Mouse (Mus musculus) layer of hippocampus, adult 18-20 months (tissue): ENCODE data around the gene Rabl6. TPM values are rescaled to one million over a fixed set of nuclear protein-coding genes. Genes with fewer than 3 reads are reported as not detected.

Experiments
- DNase-seq, 2 experiments: peaks; one replicate each; pipeline ENCODE4 v3.0.0; 2022; ENCODE audit warnings: low spot score in 2 of 2
- long read RNA-seq: library from polyadenylated mRNA; stranded (forward); transcript quantifications from one replicate; pipeline ENCODE4 v2.0.0, GENCODE M21; 2021
- total RNA-seq, 2 experiments: library from RNA; stranded (reverse); gene quantifications; 2 replicates each; pipeline ENCODE4 v1.2.3; 2021

Gene Rabl6
- 100 to 1,000 TPM; 150 to 155 TPM for total RNA-seq
- long read RNA-seq, transcript Rabl6-201 (15 exons, 3,230 nt), result major isoform, 163 of 226 reads
- long read RNA-seq, partial matches to known transcripts, result 38 of 226 reads
- long read RNA-seq, other reads (novel, unspliced or antisense), result 25 of 226 reads

DNA sequence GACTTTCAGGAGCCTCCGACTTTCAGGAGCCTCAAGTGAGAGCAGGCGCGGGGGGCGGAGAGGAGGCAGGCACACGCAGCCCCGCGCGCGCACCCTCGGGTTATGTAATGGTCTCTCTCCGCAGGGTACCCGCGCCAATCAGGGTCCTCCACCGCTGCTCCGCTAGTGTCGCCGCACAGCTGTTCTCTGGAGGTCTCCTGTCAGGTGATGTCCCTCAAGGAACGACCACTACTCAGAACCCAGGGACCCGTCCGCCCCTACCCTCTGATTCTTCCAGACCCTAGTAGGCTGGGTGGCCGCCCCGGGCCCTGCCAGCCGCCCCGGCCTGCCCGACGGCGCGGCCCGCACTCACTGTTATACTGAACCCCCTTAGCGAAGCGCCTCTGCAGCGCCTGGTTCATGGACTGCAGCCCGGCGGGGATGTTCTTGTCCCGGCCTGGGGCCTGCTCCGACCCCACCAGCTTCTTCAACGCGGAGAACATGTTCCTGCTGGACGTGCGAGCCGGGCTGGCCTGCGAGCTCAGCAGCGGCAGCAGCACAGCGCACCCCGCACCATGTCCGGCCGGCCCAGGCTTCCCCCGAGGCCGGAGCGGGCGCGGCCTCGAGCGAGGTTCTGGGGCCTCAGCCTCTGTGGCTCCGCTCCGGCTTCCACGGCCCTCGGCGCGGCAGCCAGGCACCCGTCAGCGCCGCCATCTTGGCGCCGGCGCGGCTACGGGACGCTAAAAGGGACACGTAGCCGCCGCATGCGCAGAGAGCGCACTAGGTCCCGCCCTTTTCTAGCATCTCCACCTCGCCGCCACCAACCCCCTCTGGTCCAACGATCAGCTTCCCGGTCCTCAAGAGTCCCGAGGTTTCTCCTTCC is at the start of gene Rabl6:
Gene Rabl6, minus strand, starts transcription at position 761 of the 862 bp plus-strand sequence.
- DNase-seq, result peak; percentile 83 to 96

DNA sequence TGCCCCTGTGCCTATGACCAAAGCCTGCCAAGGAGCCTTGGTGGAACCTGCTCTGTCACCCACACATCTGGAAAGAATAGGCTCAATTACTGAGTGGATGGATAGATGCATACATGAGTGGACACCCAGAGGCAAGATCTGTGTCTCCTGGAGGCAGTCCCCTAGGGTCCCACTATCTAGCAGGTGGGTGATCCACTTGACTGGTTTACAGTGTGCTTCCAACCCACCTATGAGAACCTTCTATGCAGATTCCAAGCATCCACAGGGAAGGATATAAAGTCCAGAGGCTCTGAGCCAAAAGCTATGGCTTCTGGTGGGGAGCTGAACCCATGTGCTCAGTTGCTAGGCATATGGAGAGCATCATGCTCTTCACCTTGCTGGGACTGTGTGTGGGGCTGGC is 49.3 kb upstream of the Rabl6 start, which contains the start of gene Lcn5:
Gene Lcn5, plus strand, starts transcription at position 301 of the 400 bp plus-strand sequence.
- no peak for DNase-seq

DNA sequence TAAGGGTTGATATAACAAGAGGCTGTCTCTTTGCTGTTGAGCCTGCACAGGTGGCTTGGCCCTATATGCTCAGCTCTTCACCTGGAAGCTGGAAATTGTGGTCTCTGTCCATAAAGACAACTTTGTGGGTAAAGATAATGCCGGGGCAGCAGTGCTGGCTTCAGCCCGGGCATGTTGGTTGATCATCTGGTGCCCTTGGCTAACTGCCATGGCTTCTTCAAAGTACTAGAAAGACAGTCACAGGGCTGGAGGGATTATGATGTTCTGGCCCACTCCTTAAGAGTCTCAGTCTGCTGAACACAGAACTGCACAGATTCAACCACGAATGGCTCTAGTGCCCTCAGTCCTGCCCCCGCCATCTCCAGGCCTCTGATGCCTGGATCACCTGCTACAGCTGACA is 48.9 kb upstream of the Rabl6 start:
- no peak for DNase-seq

DNA sequence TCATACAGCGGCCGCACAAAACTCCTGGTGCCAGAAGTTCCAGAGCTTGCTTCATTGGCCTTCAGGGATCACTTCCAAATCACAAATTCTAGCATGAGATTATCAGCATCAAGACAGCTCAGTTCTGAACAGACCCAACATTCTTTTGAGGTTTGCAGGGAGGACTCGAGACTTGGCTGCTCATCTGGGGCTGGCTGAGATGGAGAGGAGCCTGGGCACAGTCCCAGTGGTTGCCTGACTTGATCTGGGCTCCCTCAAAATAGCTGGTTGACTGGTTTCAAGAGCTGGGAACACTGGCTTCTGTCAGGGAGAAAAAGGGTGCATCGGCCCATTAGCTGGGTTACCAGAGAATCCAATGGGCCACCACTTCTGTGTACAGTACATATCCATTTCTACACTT is 48.4 kb upstream of the Rabl6 start:
- peak in 1 of 2 experiments; percentile 4 for DNase-seq

DNA sequence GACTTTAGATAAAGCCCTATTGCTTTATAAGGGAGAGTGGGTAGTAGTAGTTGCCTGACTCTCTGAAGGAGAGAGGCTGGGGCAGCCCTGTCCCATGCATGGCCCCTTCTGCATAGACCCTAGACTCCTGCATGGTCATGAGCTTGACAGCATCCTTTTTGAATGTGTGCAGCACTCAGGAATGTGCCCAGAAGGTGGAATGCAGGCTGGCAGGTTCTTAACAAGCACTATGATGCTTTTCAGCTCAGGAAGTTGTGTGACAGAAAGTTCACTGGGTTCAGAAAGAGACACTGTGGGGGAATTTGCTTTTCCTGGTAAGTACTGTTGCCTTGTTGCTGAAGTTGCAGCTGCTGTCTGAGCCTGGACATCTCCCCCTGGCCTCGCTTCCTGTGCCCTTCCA is 46.2 kb upstream of the Rabl6 start:
- DNase-seq, result no peak

DNA sequence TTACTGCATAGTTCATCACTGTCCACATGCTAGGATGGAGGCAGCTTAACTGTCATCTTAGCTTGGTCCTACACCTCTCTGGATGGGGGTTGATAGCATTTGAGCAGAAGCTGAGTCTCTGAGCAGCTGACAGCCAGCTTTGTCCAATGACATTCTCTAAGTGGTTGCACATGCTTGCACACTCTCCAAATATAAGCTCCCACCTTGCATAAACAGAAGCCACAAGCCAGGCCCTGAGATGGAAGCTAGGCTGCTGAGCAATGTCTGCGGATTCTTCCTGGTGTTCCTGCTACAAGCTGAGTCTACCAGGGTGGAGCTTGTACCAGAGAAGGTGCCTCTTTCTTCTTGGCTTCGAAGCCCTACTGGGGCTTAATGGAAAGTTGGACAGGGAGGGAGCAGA is 44.6 kb upstream of the Rabl6 start, which contains the start of gene Lcn8:
Gene Lcn8, plus strand, starts transcription at position 219 of the 400 bp plus-strand sequence.
- no peak for DNase-seq

DNA sequence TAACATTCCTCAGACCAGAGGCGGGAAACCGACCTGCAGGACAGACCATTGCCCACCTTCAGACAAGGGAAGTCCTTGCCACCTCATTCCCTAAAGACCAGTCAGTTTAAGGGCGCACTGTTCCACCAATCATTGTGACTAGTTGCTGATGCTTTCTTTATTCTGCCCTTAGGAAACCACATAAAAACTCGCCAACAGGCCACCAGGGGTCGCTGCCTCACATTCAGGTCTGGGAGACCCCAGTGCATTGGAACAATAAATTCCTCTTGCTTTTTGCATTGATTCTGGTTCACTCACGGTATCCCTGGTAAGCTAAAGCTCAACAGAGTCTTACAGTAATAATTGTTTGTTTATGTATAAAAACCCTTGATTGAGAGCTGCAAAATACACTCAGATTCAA is 31.6 kb upstream of the Rabl6 start:
- DNase-seq, result peak in 1 of 2 experiments; percentile 47

DNA sequence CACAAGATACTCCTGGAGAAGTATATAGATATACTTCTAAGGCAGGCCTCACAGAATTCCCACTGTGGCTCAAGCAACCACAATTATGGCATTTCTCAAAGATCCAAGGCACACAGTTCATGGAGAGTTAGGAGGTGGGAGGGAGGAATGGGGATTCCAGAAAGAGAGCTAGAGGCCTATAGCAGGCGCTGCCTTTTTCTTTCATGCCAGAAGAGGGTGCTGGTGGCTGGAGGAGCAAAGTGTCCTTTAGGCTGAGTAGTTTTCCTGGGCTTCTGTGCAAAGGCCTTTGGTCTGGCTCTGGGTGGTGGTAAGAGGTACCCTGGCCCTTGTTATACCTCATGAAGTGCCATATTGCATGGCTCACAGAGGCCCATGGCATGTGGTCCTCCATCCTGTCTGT is 25.7 kb upstream of the Rabl6 start:
- no peak for DNase-seq

DNA sequence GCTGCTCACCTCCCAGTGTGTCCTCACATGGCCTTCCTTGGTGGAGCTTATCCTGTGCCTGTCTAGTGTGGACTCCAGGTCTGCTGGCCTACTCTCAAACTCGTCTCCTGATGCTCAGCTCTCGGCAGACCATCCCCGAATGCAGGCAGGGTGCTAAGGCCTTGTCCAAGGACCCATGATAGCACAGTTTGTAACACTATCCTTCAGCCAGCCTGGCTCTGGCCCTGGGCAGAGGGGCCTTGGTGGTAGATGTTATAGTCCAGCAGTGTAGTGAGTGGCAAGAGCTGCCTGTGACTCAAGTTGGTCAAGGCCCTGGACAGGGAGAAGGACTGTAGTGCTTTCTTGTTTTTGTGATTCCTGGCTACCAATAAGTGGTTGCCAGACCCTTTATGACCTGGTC is 25.3 kb upstream of the Rabl6 start:
- DNase-seq, result no peak

DNA sequence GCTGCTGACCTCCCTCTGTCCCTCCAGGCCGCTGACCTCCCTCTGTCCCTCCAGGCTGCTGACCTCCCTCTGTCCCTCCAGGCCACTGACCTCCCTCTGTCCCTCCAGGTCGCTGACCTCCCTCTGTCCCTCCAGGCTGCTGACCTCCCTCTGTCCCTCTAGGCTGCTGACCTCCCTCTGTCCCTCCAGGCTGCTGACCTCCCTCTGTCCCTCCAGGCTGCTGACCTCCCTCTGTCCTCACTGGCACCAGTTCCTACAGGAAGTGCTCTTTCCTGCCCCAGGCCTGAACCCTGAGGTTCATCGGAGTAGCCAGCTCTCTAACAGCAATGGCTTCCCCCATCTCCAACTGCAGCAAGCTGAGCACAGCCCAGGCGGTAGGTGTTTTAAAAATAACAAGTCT is 20.4 kb upstream of the Rabl6 start:
- no peak for DNase-seq

DNA sequence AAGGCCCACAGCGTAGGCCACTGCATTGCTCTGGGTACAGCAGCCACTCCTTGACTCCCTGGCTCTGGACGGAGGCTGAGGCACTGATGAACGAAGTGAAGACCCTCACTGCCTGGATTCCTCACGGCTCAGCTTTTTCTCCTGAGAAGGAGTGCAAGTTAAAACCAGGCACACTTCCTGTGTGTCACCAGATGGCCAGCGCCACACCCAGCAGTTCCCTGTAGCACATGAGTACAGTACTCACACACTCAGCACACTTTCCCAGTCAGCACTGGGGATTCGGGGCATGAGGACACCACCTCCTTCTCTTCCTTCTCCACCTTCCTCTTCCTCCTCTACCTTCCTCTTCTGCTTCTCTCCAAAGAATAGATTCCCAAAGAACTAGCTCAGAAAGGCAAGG is 19.5 kb upstream of the Rabl6 start, which contains the start of gene Fcna:
Gene Fcna, minus strand, starts transcription at position 220 of the 400 bp plus-strand sequence.
- DNase-seq, result no peak

DNA sequence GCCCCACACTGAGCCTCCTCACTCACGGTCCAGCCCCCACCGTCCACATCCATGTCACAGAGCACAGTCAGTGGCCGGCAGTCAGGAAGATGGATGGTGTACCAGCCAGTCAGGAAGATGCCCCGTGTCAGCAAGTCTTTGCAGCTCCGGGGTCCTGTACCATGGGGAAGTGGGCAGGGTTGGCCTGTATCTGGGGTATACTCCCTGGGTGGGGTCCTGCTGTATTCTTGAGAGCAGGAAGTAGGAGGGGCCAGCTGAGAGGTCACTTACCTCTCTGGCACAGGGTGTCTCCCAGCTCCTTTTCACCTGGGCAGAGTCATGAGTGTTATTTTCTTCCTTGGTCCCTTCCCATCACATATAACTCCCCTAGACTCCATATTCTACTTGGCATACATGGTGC is 17.7 kb upstream of the Rabl6 start:
- no peak for DNase-seq

DNA sequence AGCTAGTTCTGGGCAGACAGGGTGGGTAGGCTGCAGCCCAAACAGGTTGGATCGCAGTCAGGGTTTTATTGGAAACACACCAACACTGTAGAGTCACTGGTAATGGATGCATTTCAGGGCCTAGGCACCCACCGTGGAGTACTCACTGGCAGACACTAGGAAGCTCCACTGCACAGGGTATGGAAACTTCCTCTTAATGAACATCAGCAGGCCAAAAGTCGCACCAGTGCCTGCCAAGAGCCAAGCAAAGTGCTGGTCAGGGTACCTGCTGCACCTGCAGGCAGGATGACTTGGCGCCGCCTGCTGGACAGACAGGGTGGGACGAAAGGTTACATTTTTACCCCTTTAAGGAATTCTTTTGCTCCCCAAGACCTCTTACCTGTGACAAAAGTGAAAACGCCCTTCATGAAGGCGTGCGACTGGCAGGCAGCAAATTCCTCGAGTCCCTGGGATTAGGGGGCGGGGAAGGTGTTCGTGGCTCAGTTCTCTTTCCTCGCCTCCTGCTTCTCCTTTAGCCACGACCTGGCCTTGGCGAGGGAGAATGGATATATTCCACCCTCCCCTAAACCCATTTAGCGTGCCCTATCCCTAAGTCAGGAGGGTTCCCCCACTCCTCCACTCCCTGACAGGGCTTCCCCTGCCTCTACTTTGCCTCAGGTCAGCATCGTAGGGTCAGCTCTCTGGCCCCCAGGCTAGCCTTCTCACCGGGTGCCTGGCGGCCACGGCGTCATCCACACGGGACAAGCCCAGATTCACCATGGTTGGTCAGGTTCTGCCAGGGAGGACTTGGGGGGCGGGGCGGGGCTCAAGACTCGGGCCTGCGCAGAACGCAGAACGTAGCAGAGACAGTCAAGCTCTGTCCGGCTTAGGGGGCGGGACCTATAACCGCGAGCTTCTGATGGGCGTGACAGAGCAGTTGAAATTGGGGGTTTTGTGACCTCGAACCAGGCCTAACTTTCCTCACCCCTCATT is 13.2 kb upstream of the Rabl6 start, which contains the start of gene Tmem141:
Gene Tmem141, minus strand, starts transcription at position 777 of the 972 bp plus-strand sequence.
- peak; percentile 77 to 86 for DNase-seq

DNA sequence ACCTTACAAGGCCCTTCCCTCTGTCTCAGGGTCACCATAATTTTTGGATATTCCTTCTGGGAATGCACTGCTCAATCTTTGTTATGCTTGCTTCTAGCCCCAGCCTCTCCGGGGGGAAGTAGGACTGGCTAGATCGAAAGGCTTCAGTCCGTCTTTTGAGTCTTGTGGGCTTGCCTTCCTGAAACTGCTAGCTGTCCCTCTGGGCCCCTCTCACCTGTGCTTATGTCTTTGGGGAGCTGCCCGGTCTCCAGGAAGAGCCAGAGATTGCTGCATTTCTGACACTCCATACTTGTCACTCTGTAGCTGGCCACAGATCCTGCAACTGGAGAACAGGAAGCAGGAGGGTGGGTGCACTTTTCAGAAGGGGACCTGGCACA is 12.5 kb upstream of the Rabl6 start:
- DNase-seq, result no peak

DNA sequence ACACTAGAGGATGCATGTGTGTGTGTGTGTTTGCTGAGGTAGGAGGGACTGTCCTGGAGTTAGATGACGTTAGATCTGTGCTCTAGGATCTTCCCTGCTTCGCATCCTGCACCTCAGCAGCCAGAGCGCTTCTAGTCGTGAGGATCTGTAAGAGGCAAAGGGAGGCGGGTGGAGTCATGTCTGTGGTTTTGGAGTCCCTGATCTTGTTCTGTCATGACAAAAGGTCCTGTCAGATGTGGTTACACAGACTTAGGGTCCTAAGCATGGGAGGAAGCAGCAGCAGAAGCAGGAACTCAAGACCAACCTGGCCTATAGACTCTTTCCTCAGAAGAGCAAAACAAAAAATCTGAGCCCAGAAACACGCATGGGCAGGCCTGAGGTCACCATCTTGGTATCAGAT is 12.1 kb upstream of the Rabl6 start:
- DNase-seq, result no peak

DNA sequence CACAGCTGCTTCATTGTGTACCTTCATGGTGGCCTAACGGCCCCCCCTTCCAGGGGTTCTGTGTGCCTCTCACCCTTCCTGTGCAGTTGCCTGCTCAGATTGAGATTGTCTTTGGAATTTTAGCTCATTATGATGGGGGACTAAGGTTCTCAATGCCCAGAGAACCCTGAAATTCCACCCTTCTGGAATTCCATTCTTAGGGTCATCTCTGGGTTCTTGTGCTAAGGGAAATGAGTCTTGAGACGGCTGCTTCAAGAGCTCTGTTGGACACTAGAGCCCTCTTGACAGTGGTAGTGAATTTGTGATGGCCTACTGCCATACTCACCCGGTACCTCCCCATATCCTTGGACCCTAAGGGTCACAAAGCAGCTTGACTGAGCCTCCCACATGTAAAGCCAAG is 9.3 kb upstream of the Rabl6 start, which contains the start of gene Ccdc183:
Gene Ccdc183, minus strand, starts transcription at position 101 of the 400 bp plus-strand sequence.
- DNase-seq, result no peak

DNA sequence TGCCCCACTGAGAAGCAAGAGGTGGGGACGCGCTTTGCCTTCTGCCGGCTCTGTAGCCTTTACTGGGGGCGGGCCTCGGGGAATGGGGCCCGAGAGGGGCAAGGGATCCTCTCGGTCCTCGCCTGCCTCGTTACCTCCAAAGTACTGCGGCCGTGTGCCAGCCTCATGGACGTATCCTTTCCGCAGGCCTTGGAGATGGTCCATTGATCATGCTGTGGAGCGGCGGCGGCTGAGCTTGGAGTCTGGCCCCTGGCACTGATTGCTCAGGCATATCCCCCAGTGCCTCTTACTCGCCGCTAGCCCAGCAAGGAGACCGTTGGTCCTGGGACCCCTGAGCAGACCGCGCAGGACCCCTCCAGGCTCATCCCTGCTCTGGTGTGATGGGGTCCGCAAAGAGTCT is 8.1 kb upstream of the Rabl6 start:
- no peak for DNase-seq

DNA sequence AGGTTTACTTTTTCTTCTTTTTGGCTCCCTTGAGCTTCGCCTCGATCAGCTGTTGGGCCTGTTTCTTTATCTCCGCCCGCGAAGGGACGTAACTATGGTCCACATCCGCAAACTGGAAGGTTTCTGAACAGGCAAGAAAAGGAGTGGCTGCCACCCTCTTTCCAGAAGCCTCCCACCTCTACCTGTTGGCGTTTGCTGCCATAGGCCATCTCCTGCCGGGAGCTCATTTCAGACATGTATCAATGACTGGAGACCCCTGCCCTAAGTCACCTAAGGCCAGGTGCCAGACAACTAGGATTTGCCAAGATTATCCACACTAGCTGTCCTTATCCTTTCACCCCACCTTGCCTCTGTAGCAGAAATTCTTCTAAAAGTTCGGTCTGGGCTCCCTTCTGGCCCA is 350 bp upstream of the Rabl6 start:
- no peak for DNase-seq

DNA sequence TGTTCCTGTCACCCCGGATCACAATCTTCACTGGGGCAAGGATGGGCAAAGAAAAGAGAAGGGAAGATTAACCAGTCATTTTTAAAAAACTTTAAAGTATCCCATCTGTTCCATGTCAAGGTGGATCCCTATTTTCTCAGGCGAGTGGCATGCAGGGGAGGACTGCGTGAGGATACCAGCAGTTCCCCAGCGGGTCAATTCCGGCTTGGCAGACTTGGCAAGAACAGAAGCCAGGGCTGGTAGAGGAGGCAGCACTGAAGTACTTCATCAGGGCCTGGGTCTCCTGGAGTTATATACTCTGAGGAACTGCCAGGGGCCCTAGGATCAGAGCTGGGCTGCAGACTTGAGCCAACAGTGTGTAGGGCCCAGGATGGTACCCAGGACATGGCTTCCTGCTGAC is 5.8 kb downstream of the Rabl6 start:
- no peak for DNase-seq

DNA sequence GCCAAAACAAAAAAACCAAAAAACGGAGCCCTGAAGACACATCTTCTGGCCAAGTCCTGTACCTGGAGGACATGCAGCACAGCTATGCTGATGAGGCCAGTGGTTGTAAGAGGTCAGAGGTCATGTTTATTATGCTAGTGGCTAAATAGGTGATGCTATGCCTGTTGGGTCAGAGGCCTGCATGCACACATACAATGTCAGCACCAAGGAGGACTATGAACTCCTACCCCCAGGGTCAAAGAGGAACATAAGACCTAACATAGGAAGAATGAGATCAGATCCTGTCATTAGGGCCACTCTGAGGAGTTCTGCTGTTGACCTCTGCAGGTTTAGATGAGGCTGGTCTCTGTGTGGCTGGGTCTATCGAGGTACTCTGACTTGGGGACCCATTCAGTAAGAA is 8.3 kb downstream of the Rabl6 start:
- no peak for DNase-seq

DNA sequence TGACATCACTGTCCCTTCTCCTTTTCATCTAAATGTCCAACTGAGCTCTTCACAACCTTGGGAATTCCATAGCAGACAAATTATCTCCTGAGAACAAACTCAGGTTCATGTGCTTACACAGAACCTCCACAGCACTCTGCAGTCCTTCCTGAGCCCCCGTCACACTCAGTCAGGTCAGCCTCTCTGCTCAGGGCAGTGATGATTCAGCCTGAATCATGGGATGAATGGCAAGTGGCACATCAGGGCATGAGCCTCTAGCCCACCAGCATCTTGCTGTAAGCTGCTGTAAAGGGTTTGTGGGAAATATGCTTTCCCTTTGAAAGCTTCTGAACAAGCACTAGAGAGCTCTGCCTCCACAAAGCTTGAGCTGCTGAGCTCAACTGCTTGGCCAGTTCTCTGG is 9.6 kb downstream of the Rabl6 start:
- no peak for DNase-seq
